Mouse (Mus musculus) adrenal gland, postnatal 36 days (tissue): Measurements from ENCODE around the gene Map4k1. TPM values are rescaled to one million over a fixed set of nuclear protein-coding genes. Genes with fewer than 3 reads are reported as not detected.

Experiments used
- microRNA-seq: library from miRNA; unstranded; fragments of <30 nt; microRNA quantifications from one replicate; pipeline ENCODE4 v1.2.0, GENCODE M21; 2021
- total RNA-seq, 2 experiments: library from RNA; stranded (reverse); gene quantifications; 2 replicates each; pipeline ENCODE4 v1.2.3; 2021

Gene Map4k1
- total RNA-seq, 2 experiments from 2014 or later = 1.1 to 1.7 TPM

Small RNAs within 50 kb of the gene (microRNA-seq; reads per million reads assigned to microRNA genes)
- gene Gm44408 = not detected

Other genes with a start within 250 kb of the Map4k1 start
- 10 to 100 TPM; 81.4 to 86.2 TPM for gene Mrps12, start 240.2 kb upstream of the Map4k1 start, total RNA-seq
- gene Sars2, start 240.1 kb upstream of the Map4k1 start, total RNA-seq = 10 to 100 TPM; 18.5 to 18.8 TPM
- gene Ccer2, start 225.9 kb upstream of the Map4k1 start, total RNA-seq = not detected
- 10 to 100 TPM; 73.7 to 82.5 TPM for gene Sirt2, start 215.3 kb upstream of the Map4k1 start, total RNA-seq
- gene Nfkbib, start 214.5 kb upstream of the Map4k1 start, total RNA-seq = 10 to 100 TPM; 44.1 to 49.2 TPM
- gene Rinl, start 193.1 kb upstream of the Map4k1 start, total RNA-seq = 1 to 10 TPM; 2.5 to 2.8 TPM
- gene Hnrnpl, start 173.5 kb upstream of the Map4k1 start, total RNA-seq = 100 to 1,000 TPM; 415 to 420 TPM
- gene Ech1, start 156.8 kb upstream of the Map4k1 start, total RNA-seq = 100 to 1,000 TPM; 543 to 577 TPM
- 10 to 100 TPM; 11.3 to 12.7 TPM for gene Lgals4, start 148.2 kb upstream of the Map4k1 start, total RNA-seq
- under 1 TPM; 0.72 to 0.86 TPM for gene Lgals7, start 118.2 kb upstream of the Map4k1 start, total RNA-seq
- gene Capn12, start 100.6 kb upstream of the Map4k1 start, total RNA-seq = under 1 TPM; 0.30 to 0.33 TPM
- gene Actn4, start 19.7 kb upstream of the Map4k1 start, total RNA-seq = 100 to 1,000 TPM; 193 to 252 TPM
- gene Eif3k, start 186 bp upstream of the Map4k1 start, total RNA-seq = 100 to 1,000 TPM; 241 to 264 TPM
- gene Ryr1, start 143.1 kb downstream of the Map4k1 start, total RNA-seq = under 1 TPM; 0.20 to 0.23 TPM
- gene Rasgrp4, start 152.8 kb downstream of the Map4k1 start, total RNA-seq = 1 to 10 TPM; 1.2 to 1.6 TPM
- 10 to 100 TPM; 10.6 to 12.8 TPM for gene Fam98c, start 174.2 kb downstream of the Map4k1 start, total RNA-seq
- gene Ggn, start 188.2 kb downstream of the Map4k1 start, total RNA-seq = 1 to 10 TPM; 1.2 to 2.3 TPM
- 1 to 10 TPM; 5.5 to 6.1 TPM for gene Spred3, start 188.4 kb downstream of the Map4k1 start, total RNA-seq
- gene Psmd8, start 198.7 kb downstream of the Map4k1 start, total RNA-seq = 100 to 1,000 TPM; 188 to 194 TPM
- gene Catsperg1, start 232.0 kb downstream of the Map4k1 start, total RNA-seq = under 1 TPM; 0.23 to 0.69 TPM